Mouse (Mus musculus) ovary, postnatal 36 days (tissue): ENCODE data around the gene Ncoa3.
A peak's percentile ranks its signal among the peaks of the same experiment; 100 is the strongest.

Source experiments
- DNase-seq: peaks from one replicate; pipeline ENCODE4 v3.0.0; 2022; ENCODE audit warnings: low spot score, mixed read lengths

Gene Ncoa3

DNA sequence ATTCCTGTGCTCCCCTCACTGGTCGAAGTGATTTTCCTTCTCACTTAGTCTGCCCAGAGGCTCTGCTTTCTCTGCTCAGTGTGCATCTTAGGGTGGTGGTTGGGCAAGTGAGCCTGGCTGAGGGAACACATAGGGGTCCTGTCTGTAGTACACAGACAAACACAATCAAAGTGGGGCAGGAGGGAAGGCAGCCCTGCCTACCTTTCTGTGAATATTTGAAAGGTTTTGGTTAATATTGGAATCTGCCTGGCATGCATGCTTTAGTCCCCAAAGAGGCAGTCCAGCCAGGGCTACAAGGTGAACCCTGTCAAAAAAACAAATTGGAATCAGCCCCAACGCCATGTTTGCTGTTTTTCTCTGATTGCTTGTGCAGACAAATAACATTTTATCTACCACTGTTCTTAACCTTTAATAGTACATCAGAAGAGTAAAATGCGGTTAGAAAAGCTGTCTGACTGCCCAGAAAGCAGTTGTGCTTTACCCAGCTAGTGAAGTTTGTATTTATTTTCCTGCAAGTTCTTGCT, 42.6 kb downstream of the Ncoa3 start:
- no peak for DNase-seq

DNA sequence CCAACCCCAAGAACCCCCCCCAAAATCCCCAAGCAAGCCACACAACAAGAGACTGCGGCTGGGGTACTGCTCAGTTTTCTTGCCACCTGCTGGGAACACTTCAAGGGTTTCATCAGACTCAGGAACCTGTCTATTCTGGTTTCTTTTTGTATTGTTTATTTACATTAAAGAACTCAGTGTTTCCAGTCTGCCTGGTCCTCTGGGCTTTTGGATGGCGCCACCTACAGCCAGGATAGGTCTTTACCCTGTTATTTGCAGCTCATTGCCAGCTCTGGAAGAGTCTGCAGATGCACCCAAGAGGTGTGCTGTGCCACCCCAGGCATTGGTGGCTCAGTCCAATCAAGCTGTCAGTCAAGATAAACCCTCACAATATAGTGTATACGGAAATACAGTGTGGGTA, 43.3 kb downstream of the Ncoa3 start:
- DNase-seq = peak; percentile 55

DNA sequence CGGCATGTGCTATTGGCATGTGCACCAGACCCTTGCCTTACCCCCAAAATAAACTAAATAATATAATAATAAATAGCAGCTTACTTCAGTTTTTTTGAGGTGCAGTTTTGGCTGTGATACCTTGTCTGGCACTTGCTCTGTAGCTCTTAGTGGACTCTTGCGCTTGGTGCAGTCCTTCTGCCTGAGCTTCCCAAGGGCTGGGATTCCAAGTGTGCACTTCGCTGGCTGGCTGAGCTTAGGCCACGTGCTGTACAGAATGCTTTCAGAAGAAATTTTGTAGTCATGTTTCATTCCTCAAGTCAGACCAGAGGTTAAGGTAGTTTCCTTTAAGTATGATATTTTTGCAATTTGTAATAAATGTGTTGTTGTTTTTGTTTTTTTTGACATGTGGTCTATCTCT, 47.2 kb downstream of the Ncoa3 start:
- no peak for DNase-seq

DNA sequence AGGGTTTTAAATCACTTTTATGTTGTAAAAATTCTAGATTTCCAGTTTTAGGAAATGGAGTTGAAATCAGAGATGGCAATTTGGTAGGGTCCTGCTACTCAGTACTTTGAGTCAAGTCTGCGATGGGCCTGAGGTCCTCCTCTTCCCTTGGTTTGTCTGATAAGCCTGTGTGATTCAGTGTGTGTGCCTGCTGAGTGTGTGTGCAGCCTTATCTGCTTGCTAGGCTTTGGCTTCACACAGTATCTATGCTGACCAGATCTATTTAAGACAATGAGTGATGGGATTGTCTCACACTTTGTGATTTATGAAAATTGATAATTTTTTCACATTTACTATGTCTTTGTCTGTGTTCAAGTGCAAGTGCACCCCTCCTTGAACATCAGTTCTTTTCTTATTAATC, 50.1 kb downstream of the Ncoa3 start:
- no peak for DNase-seq

DNA sequence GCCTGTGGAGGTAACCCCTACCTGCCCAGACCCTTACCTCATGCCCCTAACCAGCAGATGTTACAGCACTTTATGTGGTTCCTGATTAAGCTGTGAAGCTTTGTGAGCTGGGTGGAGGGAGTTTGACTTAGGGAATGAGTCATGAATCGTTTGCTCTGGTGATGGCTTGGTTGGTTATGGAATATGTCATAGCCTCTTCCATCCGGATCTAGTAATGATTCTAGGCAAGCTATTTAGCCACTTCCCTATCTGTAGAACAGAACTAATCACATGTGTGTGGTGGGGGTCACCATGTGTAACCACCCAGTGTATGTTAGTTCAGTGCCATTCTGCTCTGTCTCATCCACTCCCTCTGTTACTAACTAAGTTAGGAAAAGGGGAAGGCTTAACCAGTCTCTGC, 52.6 kb downstream of the Ncoa3 start:
- no peak for DNase-seq

DNA sequence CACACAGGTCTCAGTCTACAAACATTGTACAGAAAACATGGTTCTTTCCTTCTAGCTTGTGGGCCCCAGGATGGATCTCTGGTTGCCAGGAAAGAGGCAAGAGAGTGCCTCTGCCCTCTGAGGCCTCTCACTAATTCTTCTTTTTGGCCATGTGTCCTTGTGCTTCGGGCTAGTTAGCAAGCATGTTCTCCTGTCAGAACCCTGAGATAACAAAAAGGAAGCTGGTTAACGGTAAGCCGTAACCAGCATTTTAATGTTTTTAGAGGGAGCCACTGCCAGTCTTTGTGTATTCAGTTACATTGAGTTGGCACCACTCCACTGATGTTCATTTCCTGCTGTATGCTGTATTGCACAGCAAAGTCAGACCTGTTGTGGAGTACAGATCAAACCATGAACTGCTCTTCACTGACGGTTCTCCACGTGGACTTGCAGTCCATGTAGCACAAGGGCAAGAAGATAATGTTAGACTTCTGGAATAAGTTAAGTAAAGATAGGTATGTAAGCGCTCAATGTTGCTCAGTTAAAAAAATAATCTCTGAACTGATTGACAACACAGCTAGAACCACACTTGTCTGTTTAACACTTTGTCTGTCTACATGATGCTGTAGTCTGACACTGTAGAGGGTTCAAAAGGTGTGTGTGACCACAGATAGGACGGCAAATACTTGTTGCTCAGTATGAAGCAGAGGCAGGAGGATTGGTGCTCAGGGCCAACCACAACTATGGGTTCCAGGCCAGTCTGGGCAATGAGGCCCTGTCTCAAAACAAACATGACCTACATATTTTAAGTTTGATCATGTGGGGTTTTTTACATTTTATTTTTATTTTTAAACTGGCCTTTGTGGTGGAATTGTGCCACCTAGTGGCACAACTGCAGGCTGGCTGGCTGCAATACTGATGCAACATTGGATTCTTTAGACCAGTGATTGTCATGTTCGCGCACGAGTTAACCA, 53.4 kb downstream of the Ncoa3 start:
- no peak for DNase-seq

DNA sequence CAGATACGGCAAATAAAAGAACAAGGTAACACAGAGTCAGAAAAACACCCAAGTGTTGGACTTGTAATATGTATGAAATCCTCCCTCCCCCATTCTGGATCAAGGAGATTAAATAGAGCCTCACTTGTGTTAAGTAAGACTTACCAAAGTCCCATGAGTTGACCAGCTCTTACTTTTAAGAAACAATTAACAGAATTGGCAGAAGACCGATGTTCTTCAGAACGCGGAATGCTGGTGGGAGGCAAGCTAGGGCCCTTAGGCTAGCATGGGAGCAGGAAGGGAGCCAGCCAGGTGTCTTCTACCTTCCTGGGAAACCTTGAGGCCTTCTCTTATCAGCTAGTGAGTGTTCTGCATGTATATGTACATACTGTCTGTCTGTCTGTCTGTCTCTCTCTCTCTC, 55.5 kb downstream of the Ncoa3 start:
- no peak for DNase-seq

DNA sequence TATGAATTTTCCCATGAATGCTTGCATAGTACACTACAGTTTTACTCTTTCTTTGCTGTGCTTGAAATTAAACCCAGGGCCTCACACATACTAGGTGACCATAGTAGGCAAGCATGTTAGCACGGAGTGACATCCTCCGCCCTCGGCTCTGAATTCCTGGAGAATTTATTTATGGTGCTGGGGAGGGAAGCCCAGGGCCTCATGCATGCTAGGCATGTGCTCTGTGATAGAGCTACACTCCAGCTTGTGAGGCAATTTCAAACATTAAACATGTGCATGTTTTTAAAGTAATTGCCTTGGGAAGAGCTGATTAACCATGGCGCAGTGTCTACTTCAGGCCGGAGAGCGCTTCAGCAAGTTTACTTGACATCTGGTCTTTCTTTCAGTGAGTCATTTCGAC, 56.4 kb downstream of the Ncoa3 start:
- no peak for DNase-seq

DNA sequence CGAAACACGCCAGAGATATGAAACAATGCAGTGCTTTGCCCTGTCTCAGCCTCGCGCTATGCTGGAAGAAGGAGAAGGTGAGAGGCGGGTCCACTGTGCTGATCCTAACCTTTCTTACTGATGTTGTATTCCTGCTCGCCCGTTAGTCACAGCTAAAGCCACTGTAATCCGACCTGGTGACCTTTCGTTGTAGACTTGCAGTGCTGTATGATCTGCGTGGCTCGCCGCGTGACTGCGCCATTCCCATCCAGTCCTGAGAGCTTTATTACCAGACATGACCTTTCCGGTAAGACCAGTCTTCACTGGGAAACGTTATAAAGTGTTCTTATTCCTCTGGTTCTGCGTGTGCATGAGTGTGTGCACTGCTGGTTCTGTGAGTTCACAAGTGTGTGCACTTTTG, 59.0 kb downstream of the Ncoa3 start:
- no peak for DNase-seq

DNA sequence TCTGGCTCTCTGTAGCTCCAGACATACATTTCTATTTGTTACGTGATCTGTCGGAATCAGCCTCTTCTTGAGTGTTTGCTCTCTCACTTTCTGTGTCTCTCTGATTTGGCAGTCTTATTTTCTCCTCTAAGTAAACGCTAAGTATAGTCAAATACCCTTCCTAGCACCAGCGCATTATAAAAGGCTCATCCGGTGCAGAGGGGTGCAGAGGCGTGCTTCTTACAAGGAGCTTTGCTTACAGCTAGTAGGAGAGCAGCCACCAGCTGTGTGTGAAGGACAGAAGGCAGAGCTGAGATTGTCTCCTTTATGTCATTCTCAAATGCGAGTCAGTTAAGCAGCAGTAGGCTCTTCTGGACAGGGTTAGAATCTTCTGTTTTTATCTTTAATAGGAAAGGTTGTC, 59.5 kb downstream of the Ncoa3 start:
- DNase-seq = no peak

DNA sequence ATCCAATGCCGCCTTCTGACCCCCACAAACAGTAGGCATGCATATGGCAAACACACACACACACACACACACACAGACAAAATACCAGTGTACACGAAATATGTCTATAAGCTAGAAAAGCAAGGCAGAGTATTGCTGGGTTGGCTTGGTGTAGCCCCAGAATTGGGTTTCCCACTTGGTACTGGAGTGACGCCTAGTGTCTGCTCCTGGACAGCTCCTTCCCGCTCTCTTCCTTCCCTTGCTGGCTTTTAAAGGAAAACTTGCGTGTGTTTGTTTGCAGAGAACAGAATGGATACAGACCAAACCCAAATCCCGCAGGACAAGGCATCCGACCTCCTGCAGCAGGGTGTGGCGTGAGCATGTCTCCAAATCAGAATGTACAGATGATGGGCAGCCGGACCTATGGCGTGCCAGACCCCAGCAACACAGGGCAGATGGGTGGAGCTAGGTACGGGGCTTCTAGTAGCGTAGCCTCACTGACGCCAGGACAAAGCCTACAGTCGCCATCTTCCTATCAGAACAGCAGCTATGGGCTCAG, 61.6 kb downstream of the Ncoa3 start:
- DNase-seq = no peak

DNA sequence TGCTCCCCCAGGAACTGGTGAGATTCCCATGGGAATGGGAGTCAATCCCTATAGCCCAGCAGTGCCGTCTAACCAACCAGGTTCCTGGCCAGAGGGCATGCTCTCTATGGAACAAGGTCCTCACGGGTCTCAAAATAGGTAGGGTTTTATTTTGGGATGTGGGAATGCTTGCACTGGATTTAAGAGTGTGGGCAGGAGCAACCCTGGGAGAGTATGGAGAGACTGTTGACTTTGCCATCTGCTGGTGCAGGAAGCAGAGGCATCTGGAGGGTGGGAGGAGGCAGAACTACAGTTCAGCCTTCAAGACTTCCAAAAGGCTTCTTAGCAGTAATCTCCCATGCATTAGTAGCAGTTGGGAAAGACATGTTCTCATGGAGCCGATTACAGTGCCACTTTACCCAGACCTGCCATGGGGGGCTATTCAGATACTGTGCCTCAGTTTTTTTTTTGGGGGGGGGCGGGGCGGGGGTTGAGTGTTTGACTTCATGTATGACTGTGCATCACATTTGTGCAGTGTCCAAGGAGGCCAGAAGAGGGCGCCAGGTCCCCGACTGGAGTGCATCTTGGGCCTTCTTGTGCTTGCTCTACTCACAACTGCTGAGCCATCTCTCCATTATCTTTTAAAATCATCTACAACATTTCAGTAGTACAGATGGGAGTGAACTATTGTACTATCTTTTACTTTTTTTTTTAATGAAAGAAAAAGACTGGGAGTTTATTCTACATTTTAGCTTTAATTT, 67.4 kb downstream of the Ncoa3 start:
- no peak for DNase-seq

DNA sequence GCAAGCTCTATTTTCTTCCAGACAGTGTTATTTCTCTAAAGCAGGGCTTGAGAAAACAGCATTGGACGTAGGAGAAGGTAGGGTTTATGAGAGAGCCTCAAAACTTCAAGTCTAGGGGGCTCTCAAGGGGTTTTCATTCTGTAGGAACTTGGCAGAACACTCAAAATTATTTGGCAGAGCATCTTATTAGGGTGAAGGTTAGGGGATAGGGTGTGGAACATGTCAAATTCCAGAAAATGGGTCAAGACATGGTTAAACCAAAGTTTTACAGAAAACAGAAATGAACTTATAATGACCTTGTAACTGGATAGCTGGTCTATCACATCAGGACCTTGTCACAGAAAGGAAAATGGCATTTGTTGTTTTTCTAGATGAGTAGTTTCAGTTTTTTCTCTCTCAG, 69.6 kb downstream of the Ncoa3 start:
- no peak for DNase-seq

DNA sequence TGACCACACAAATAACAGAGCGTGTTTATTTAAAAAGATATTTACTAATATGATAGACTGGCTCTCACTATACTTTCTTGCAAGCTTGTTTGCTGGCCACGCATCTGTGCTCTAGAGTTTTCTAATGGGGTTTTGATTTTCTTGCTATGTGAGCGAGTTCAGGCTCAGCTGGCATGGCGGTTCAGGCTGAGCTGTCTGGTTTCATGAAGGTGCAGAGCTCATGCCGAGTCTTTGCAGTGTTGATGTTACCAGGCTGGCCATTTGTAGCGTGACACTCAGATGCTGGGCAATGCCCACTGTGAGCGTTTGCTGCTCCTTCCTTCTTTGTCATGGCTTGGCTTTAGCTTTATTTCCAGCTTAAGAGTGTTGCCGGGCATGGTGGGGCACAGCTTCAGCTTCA, 70.0 kb downstream of the Ncoa3 start:
- DNase-seq = no peak

DNA sequence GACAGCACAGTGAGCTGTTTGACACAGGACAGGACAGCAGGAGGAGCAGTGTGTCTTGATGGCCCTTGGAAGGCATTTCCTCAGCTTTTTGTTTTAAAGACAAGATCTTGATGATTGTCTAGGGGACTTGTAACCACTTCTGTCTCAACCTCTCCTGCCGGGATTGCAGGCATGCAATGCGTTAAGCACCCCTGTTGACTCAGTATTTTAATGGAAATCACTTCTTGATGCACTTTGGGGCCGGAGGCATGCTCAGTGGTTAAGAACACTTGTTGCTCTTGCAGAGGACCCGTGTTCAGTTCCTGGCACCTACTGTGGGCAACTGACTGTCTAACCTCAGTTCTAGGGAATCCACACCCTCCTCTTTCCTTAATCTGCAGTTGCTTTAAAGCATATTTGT, 74.0 kb downstream of the Ncoa3 start:
- DNase-seq = no peak

DNA sequence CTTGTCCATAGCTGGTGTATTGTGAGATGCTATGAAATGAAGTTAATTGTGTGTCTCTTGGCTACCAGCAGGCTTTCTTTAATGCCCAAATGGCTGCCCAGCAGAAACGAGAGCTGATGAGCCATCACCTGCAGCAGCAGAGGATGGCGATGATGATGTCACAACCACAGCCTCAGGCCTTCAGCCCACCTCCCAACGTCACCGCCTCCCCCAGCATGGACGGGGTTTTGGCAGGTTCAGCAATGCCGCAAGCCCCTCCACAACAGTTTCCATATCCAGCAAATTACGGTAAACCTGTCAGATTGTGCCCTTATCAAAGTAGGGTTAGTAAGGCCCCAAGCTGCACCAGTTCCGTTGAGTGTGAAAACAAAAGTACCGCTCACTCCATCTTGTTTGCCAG, 75.8 kb downstream of the Ncoa3 start:
- no peak for DNase-seq

DNA sequence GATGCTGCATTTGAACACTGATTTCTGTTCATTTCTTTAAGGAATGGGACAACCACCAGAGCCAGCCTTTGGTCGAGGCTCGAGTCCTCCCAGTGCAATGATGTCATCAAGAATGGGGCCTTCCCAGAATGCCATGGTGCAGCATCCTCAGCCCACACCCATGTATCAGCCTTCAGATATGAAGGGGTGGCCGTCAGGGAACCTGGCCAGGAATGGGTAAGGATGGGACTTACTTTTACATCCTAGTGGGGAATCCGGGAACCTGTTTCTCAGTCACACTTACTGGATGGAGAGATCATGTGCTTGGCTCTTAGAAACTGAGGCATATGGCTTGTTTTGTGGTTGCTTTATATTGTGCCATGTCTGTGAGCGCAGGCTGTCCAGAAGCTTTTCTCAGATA, 76.7 kb downstream of the Ncoa3 start:
- DNase-seq = no peak

DNA sequence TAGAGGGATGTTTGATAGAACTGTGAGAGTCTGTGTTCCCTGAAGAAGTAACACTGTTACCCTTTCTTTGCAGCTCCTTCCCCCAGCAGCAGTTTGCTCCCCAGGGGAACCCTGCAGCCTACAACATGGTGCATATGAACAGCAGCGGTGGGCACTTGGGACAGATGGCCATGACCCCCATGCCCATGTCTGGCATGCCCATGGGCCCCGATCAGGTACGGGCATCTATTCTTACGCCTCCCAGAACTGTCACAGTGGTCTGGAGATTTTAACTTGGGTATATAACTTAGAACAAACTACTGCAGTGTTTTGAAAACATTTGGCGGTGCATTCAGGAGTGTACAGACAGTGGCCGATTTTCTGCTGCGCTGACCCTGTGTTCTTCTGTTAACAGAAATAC, 77.3 kb downstream of the Ncoa3 start:
- DNase-seq = no peak

DNA sequence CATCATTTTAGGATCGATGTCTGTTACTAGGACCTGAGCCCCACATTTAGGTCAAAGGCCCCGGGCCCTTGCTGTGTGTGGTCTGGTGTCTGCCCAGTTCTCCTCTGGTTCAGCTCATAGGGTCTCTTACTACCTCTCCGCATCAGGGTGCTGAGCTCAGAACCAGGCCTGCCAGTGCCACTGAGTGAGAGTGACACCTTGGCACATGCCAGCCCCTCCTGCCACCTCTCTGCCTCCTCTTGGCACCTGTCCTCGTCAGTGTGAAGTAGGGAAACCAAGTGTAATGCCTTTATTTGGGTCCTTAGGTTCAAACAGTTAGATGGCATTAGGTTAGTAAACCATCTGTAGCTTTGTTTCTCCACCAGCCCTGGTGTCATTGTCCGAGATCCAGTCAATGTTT, 79.0 kb downstream of the Ncoa3 start:
- DNase-seq = no peak

DNA sequence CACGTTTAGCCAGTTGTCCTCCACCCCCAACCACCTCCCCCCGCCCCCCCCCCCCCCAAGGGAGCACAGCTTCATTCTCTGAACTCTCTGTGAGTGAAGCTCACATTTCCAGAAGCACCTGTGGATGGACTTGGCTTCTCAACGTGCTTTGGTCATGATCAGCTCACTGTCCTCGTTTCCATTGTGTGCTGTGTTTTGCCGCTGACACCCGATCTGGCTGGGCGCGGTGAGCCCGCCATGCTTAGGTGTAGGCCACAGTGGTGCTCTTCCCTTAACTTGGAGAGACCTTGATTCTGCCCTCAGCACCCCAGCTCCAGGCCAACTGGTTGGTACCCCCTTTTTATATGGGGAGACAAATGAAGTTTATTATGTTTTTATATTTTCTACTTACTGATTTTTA, 79.5 kb downstream of the Ncoa3 start:
- no peak for DNase-seq

DNA sequence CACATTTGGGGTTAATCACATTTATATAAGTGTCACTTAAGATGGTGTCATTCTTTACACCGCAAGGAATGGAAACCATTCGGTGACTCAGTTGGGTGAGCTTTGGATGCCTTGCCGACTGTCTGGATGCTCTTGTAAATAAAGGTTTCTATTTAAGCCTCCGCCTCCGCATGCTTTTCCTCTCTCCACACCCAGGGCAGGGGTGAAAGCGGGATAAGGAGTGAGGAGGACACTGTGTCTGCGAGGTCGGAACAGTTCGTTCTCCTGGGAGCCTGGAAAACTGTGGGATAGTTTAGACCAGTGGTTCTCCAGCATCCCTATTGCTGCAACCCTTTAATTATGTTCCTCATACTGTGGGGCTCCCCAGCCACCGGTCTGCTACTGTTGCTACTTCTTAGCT, 80.6 kb downstream of the Ncoa3 start:
- DNase-seq = no peak

DNA sequence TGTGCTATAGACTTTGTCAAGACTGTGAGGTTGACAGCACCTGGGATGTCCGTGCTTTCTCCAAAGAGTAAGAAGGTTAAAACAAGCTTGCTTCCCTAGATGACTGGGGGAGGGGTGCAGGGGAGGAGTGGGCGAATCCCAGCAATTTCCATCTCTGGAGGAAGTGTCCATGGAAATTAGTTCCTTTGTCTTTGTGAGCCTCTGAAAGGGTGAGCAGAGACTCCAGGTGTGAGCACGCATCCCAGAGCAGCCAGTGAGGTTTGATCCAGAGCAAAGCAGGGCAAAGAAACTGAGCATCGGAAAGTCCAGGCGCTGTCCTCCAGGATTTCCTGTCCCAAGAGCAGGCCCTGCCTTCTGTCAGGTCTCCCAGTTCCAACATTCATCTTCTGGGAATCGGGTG, 81.9 kb downstream of the Ncoa3 start:
- DNase-seq = no peak

DNA sequence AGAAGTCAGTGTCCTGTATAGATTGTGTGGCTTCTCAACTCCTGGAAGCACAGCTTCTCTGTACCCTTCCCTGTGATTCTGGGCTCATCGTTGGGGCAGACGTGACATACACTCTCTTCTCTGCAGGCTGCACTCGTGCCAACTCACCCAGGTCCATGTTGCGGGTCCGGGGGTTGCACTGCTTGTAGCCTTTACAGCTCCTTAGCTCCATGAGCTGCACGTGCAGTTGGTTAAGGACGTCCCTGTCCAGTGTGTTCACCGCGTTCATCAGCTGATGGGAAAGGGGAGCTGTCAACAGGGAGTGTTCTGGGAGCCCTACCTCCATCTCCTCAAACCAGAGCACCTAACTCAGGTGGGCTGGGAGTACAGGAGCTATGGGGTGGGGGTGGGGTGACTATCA, 84.9 kb downstream of the Ncoa3 start:
- DNase-seq = no peak
